Mouse (Mus musculus): Measurements from ENCODE around the gene Lamtor4.

The Lamtor4 gene

GRCm38 (mm10) chr5:138262001-138262400, 6.7 kb downstream of the Lamtor4 start:
- DNase-seq = no peak

DNA sequence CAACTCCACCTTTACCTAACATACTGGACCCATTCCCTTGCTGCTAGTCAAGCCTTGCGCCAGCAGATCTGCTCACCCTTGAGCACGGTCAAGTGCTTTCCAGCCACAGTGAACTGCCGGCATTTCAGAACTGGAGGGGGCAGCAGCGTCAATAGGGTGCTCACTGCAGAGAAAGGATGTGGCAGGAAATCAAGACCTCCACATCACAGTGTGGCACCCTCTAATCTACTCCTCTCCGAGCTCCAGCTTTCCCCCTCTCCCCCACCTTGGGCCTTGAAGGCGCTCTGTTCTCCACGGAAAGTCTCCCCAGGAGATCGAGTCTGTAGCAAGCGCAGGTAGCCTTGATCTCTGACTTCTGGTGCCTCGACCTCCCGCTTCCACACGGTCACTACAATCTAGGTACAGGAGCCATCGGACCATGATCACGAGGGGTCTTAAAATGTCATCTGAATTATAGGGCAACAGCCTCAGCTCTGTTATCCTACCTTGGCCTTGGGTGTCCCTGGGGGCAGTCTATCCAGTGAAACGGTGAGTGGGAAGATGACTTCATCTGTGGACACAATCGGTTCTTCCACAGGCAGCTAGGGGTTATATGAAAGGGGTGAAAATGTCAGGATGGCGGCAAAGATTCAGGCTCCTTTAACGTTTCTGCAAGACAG, 7.4 kb downstream of the Lamtor4 start:
- no peak for DNase-seq

DNA sequence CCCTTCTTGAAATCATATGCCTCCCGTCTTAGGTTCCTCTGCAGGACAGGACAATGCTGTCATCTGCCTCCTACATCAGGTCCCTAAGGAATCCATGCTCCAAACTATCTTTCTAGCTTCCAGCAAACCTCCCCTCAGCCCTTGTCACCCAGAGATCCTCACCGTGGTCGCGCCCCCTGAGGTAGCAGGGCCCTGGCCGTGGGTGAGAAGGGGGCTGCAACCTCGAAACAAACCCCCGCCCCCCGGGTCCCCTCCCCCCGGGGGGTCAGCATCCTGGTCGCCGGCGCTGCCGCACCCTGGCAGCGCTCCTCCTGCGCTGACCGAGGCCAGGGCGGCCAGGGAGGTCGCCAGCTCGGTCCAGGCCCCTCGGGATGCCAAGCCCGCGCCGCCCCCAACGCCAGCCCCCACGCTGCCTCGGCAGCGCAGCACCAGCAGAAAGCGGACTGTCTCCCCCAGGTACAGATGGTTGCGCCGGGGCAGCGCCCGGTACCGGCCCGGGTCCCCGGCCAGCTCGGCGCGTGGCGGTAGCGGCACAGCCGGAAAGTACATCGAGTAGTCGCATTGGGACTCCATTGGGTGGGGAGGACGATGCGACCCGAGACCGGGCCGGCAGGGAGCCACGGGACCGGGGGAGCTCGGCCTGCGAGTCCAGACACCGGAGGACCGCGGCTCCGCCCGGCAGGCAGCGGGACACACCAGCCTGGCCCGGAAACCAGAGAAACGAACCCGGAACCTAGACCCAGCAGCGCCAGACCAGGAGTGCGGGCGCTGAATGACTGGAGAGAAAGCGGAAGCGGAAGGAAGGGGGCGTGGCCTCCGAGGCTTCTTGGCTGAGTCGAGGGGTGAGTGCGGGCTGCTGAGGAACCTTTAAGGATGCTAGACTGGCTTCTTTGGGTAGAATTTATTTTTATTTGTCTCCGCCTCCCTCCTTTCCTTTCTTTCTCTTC, 8.3 kb downstream of the Lamtor4 start, which contains the start of gene BC037034:
Gene BC037034, minus strand, starts transcription at position 774 of the 947 bp plus-strand sequence.
- peak; percentile 93 for DNase-seq

GRCm38 (mm10) chr5:138264207-138264578, 8.9 kb downstream of the Lamtor4 start:
- no peak for DNase-seq

GRCm38 (mm10) chr5:138265712-138266111, 10.4 kb downstream of the Lamtor4 start:
- no peak for DNase-seq

- no peak for DNase-seq
Measured at GRCm38 (mm10) chr5:138267114-138267513, 11.8 kb downstream of the Lamtor4 start.

DNA sequence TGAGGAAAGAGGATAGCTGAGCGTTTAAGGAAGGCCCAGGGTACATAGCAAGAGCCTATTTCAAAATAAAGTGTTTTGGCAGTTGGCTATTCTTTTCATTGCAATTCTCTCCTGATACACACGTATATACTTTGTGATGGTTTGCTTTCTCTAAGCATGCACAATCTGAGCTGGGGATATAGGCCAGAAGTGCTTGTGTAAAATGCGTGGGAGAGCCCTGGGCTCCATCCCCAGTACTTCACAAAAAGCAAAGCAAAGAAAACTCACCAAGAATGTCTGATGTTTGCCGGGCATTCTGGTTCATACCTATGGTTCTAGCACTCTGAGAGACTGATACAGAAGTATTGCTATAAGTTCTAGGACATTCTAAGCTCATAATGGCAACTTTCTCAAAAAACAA, 13.7 kb downstream of the Lamtor4 start:
- no peak for DNase-seq

DNA sequence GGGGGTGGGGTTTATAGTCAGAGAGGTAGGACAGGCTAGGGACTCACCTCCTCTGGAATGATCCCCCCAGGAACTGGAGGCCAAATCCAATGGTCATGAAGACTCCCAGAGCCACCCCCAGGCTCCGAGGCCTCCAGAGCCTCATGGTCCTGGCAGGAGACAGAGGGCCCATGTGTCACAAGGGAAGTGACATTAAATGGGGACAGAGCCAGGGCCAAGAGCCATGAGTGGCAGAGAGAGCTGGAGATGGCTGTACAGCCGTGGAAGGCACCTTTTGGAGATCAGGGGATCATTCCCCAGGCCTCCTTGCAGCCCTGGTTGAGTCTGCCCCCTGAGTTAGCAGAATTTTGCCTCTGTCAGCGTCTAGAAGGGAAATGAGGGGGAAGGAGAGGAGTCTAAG, 15.9 kb downstream of the Lamtor4 start:
- DNase-seq = no peak

- DNase-seq = no peak
Measured at GRCm38 (mm10) chr5:138272409-138272923, 17.2 kb downstream of the Lamtor4 start, which contains the start of gene Gal3st4. Gene Gal3st4 (minus strand): TSS chr5:138272840.

GRCm38 (mm10) chr5:138274186-138274585, 18.9 kb downstream of the Lamtor4 start:
- DNase-seq = no peak

DNA sequence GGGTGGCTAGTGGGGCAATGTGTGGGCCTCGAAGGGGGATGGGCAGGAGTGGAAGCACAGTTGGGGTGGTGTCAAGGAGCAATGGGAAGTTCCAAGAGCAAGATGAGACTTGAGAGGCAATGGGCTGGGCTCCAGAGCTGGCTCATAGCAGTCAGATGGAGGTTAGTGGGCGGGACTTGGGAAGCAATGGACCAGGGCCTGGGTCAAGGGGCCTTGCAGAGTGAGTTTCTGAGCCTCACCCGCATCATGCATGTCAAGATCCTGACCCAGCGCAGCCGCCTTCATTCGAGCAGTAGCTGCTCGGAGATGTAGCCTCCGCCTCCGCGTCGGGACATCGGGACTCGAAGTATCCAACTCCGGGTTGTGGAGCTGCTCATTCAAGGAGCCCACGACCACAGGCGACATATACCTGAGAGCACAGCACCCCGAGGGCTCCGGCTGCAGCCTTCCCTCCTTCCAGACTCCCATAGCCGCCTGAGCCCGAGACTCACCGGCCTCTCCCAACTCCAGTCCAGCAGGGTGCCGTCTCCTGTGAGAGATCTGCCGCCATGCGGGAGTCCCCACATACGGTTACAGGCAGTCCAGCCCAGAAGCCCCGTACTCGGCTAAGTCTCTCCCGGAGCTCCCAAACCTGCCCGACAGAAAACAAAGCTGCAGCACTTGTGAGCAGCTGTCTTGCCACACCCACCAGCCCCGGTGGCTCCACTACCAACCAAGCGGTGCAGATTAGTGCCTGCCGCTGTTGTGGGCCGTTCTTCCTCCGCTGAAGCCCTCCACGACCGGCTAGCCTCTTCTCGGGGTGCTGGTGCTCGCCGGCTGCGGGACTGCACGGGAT, 20.2 kb downstream of the Lamtor4 start:
- no peak for DNase-seq

DNA sequence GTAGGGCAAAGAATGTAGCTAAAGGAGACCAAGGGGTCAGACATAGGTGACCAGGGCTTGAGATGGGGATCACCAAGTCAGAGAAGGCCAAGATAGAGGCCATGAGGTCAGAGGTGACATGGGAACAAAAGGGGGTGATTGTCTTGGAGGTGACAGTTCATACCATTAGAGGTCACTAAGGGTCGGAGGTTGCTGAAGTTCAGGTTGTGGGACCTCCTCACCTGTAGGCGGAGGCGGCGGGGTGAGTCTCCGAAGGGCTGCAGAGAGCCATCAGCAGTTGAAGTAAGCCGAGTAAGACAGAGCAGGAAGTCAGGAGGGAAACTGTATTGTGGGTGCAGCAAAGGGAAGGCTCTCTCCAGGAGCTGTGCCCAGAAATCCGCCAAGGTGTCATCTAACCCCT, 22.7 kb downstream of the Lamtor4 start:
- no peak for DNase-seq

GRCm38 (mm10) chr5:138279585-138280424, 24.5 kb downstream of the Lamtor4 start, which contains the start of the genes Gm43720, Gpc2 and Stag3:
Gene Gm43720 (minus strand): TSS chr5:138279958.
Gene Gpc2 (minus strand): TSS chr5:138280005.
Gene Stag3 (plus strand): TSS chr5:138280240.
- DNase-seq = peak; percentile 95

GRCm38 (mm10) chr5:138280425-138280768, 25.1 kb downstream of the Lamtor4 start:
- DNase-seq = no peak

- DNase-seq = no peak
Measured at GRCm38 (mm10) chr5:138280829-138281228, 25.5 kb downstream of the Lamtor4 start.

DNA sequence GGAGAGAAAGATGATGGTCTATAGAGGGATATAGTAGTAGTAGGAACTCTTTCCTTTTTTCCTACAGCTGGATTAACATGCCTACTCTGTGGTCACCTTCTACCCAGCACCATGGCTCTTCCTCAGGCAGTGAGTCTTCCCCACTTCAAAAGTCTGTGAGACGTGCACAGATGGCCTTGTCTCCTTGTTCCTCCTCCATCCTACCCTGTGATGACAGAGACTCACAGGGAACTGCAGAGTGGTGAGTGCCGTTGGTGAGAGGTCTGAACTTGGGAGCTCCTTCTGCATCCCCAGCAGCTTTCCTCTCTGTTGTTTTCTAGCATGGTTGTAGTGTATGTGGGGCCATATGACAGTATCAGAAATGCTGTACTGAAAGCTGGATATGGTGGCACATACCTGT, 26.5 kb downstream of the Lamtor4 start:
- no peak for DNase-seq

DNA sequence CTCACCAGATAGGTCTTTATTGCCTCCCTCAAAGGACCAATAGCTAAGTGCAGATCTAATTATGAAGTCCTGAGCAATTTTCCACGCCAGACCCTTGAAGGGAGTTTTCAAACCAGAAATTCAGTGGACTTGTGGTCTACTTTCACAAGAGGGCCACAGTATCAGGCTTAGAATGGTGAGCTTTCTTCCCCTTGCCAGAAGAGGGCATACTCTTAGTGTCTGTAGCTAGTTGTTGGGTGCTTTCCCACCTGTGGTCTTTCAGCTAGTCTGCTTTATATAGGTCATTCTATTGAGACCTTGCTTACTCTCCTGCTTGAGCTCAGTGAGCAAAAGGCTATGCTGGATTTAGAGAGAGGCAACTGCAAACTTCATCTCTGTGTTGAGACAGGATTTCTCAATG, 28.3 kb downstream of the Lamtor4 start:
- no peak for DNase-seq

DNA sequence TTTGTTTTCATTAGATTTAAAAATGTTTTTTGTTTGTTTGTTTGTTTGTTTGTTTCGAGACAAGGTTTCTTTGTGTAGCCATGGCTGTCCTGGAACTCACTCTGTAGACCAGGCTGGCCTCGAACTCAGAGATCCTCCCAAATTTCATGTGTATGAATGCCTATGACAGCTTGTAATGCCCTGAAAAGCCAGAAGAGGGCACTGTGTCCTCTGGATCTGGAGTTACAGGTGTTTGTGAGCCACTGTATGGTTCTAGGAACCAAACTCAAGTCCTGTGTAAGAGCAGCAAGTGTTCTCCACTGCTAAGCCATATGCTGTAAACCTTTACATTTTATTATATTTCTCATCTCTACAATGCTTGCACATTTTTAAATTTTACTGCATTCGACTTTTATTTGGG, 32.6 kb downstream of the Lamtor4 start:
- no peak for DNase-seq

DNA sequence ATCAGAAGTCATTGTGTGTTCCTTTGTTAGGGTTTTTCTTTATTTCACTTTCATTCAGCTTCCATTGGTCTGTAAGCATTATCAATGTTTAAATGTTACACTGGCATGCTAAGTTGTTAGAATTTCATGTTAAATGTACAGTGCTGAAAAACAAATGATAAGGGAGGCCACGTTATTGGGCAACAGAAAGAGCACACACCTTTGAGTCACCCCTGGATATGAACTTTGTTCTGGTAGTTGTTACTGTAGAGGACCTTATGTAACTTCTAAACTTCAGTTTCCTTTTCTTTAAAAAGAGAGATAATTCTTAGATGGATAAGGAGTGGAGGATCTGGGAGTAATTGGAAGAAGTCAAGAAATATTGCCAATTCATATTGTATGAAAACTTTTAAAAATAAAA, 36.4 kb downstream of the Lamtor4 start:
- DNase-seq = no peak

- DNase-seq = no peak
Measured at GRCm38 (mm10) chr5:138294158-138294557, 38.9 kb downstream of the Lamtor4 start.

DNA sequence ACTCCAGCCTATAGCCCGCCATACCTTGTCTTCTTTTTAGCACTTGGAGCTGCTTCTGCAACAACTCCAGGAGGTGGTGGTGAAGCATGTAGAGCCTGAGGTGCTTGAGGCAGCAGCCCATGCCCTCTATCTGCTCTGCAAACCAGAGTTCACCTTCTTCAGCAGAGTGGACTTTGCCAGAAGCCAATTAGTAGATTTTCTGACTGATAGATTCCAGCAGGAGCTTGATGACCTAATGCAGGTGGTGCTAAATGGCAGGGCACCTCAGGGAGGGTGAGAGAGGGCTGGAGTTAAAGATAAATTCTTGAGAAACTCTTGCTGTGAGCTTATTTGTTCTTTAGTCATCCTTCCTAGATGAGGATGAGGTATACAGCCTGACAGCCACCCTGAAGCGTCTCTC, 44.3 kb downstream of the Lamtor4 start:
- DNase-seq = no peak
